Mouse (Mus musculus) stomach, postnatal 0 days (tissue): ENCODE results near the gene Cldn6. TPM values are rescaled to one million over a fixed set of nuclear protein-coding genes. Genes with fewer than 3 reads are reported as not detected.

ENCODE experiments used
- ATAC-seq: fragments of 200-750 bp; cut with Nextera tagmentation; 2 replicates; pipeline ENCODE4 v1.8.0; 2017; ENCODE audit not compliant: low FRiP score, low TSS enrichment
- DNase-seq: peaks from one replicate; pipeline ENCODE4 v3.0.0-alpha.2; 2016; ENCODE audit warnings: low spot score
- H3K27ac ChIP-seq: fragments of 300-500 bp; sonication (generic); replicated peaks from 2 replicates; pipeline ENCODE4 v1.5.1; 2014; ENCODE audit warnings: mild to moderate bottlenecking, control low read depth
- H3K27me3 ChIP-seq: fragments of 300-500 bp; sonication (generic); 2 replicates; pipeline ENCODE4 v1.6.1; 2014; ENCODE audit warnings: low read length; ENCODE audit not compliant: control insufficient read depth, insufficient read depth
- H3K36me3 ChIP-seq: fragments of 300-500 bp; sonication (generic); 2 replicates; pipeline ENCODE4 v1.6.1; 2014; ENCODE audit warnings: low read length, mixed read lengths; ENCODE audit not compliant: control insufficient read depth, insufficient read depth
- H3K4me1 ChIP-seq: fragments of 300-500 bp; sonication (generic); replicated peaks from 2 replicates; pipeline ENCODE4 v1.6.1; 2014; ENCODE audit warnings: antibody characterized with exemption; ENCODE audit not compliant: control insufficient read depth, insufficient read depth
- H3K4me2 ChIP-seq: fragments of 300-500 bp; sonication (generic); replicated peaks from 2 replicates; pipeline ENCODE4 v1.6.1; 2014; ENCODE audit warnings: low read depth, mild to moderate bottlenecking, control low read depth, moderate library complexity
- H3K4me3 ChIP-seq: fragments of 300-500 bp; sonication (generic); 2 replicates; pipeline ENCODE4 v1.5.1; 2014; ENCODE audit warnings: low read depth, low read length, control low read depth
- H3K9ac ChIP-seq: fragments of 300-500 bp; sonication (generic); 2 replicates; pipeline ENCODE4 v1.6.1; 2014; ENCODE audit warnings: mild to moderate bottlenecking, low read length, control low read depth, mixed read lengths
- H3K9me3 ChIP-seq: fragments of 300-500 bp; sonication (generic); 2 replicates; pipeline ENCODE4 v1.6.1; 2016; ENCODE audit warnings: low read length; ENCODE audit not compliant: control insufficient read depth
- CTCF ChIP-seq: IDR thresholded peaks from 2 replicates; pipeline ENCODE4 v1.5.1; 2016; ENCODE audit warnings: antibody characterized with exemption, low read depth, mild to moderate bottlenecking, moderate library complexity
- EP300 ChIP-seq: optimal IDR thresholded peaks from 2 replicates; pipeline ENCODE3; 2016; ENCODE audit warnings: antibody characterized with exemption
- WGBS: fragments of 180-500 bp; shearing (Covaris S2); extraction: QIAGEN DNeasy Blood & Tissue Kit; methylation state at CpG from one replicate; pipeline ENCODE4 v1.1.7; 2014; 5-methylcytosine and 5-hydroxymethylcytosine counted together
- polyA plus RNA-seq: library from polyadenylated mRNA; unstranded; fragments of >200 nt; fragmentation: Nextera tagmentation; extraction: Ambion mirVana; gene quantifications from 2 replicates; pipeline ENCODE4 v1.2.1, GENCODE M21; 2015

Gene Cldn6
- polyA plus RNA-seq, 1 experiment from 2014 or later = 3.2 TPM

GRCm38 (mm10) chr17:23719455-23719854, 40.4 kb downstream of the Cldn6 start:
- Histone ChIP-seq H3K4me2 (no peak overlapping the region), H3K4me1 (no peaks in the 10 kb centered on the region), H3K9me3 (no peaks in the 10 kb centered on the region), H3K9ac (no peak overlapping the region), H3K4me3 (no peak overlapping the region), H3K27ac (no peak overlapping the region), H3K36me3 (no peaks in the 10 kb centered on the region), H3K27me3 (no peaks in the 10 kb centered on the region)
- no peak for ATAC-seq
- TF ChIP-seq CTCF = no peak
- TF ChIP-seq EP300 = no peak
- WGBS = 33% methylated on average over 1 of the region's 1 CpGs
- DNase-seq = no peak

- no peaks in the 10 kb centered on the region for H3K4me1 ChIP-seq
- H3K27ac ChIP-seq = no peak overlapping the region
- no peak for ATAC-seq
- H3K9ac ChIP-seq = no peak overlapping the region
- TF ChIP-seq CTCF = no peak
- TF ChIP-seq EP300 = no peak
- no peaks in the 10 kb centered on the region for H3K27me3 ChIP-seq
- no peak for DNase-seq
- H3K36me3 ChIP-seq = no peaks in the 10 kb centered on the region
- 97% methylated on average over 2 of the region's 2 CpGs for WGBS
- H3K4me2 ChIP-seq = no peak overlapping the region
- H3K4me3 ChIP-seq = no peak overlapping the region
- H3K9me3 ChIP-seq = no peaks in the 10 kb centered on the region
Measured at GRCm38 (mm10) chr17:23721886-23722285, 42.8 kb downstream of the Cldn6 start.

GRCm38 (mm10) chr17:23722376-23723125, 43.5 kb downstream of the Cldn6 start, which contains the start of gene 1520401A03Rik:
Gene 1520401A03Rik (minus strand): TSS chr17:23722783.
- DNase-seq = no peak
- Histone ChIP-seq H3K27ac (no peak within 1 kb of the TSS), H3K4me2 (no peak within 1 kb of the TSS), H3K4me3 (no peak within 1 kb of the TSS), H3K36me3 (no peaks in the 10 kb centered on the region), H3K27me3 (no peaks in the 10 kb centered on the region), H3K9ac (no peak within 1 kb of the TSS), H3K4me1 (no peaks in the 10 kb centered on the region), H3K9me3 (no peaks in the 10 kb centered on the region)
- no peak for TF ChIP-seq CTCF
- no peak for TF ChIP-seq EP300
- 70% methylated on average over 7 of the region's 7 CpGs for WGBS
- no peak for ATAC-seq

GRCm38 (mm10) chr17:23725477-23725876, 46.4 kb downstream of the Cldn6 start:
- Histone ChIP-seq H3K9me3 (no peaks in the 10 kb centered on the region), H3K9ac (peak overlapping the region; percentile 28), H3K36me3 (no peaks in the 10 kb centered on the region), H3K27me3 (no peaks in the 10 kb centered on the region), H3K4me2 (peak overlapping the region; percentile 78), H3K4me1 (no peaks in the 10 kb centered on the region), H3K4me3 (peak overlapping the region; percentile 88; the same call in 1 of the 2 replicates), H3K27ac (peak overlapping the region; percentile 24)
- no peak for TF ChIP-seq EP300
- no peak for TF ChIP-seq CTCF
- 54% methylated on average over 4 of the region's 4 CpGs for WGBS
- ATAC-seq (no peak), DNase-seq (no peak)

GRCm38 (mm10) chr17:23725999-23726757, 47.1 kb downstream of the Cldn6 start, which contains the start of gene Pkmyt1:
Gene Pkmyt1 (plus strand): TSS chr17:23726336.
- Histone ChIP-seq H3K36me3 (no peaks in the 10 kb centered on the region), H3K9ac (peak within 1 kb of the TSS; percentile 74), H3K4me1 (no peaks in the 10 kb centered on the region), H3K27me3 (no peaks in the 10 kb centered on the region), H3K27ac (peak within 1 kb of the TSS; percentile 83), H3K4me2 (peak within 1 kb of the TSS; percentile 78), H3K4me3 (peak within 1 kb of the TSS; percentile 88), H3K9me3 (no peaks in the 10 kb centered on the region)
- WGBS = 1% methylated on average over 70 of the region's 73 CpGs
- TF ChIP-seq EP300 (no peak), CTCF (no peak)
- DNase-seq (peak; percentile 97), ATAC-seq (peak; percentile 94)
